Mouse (Mus musculus) hindbrain, embryonic 11.5 days (tissue): ENCODE measurements at regions not wholly inside any gene's neighbourhood (a gene's known extent, or its start where the extent isn't known, plus 50 kb on each side); places are given as distances from the start of the nearest gene placed in this dataset.

Experiments
- ATAC-seq: fragments of 200-750 bp; cut with Nextera tagmentation; 2 replicates; pipeline ENCODE4 v1.8.0; 2017; ENCODE audit warnings: mild to moderate bottlenecking, moderate TSS enrichment, moderate library complexity; ENCODE audit not compliant: low FRiP score
- DNase-seq: peaks from one replicate; pipeline ENCODE4 v3.0.0-alpha.2; 2015; ENCODE audit warnings: low spot score
- H3K27ac ChIP-seq: fragments of 300-500 bp; sonication (generic); 2 replicates; pipeline ENCODE4 v1.5.1; 2014; ENCODE audit warnings: mild to moderate bottlenecking, low read depth, low read length
- H3K27me3 ChIP-seq: fragments of 300-500 bp; sonication (generic); 2 replicates; pipeline ENCODE4 v1.6.1; 2014; ENCODE audit warnings: mild to moderate bottlenecking, low read length, moderate library complexity, mixed read lengths; ENCODE audit not compliant: control insufficient read depth, insufficient read depth
- H3K36me3 ChIP-seq: fragments of 300-500 bp; sonication (generic); 2 replicates; pipeline ENCODE4 v1.6.1; 2014; ENCODE audit warnings: mild to moderate bottlenecking, low read length, moderate library complexity, mixed read lengths; ENCODE audit not compliant: control insufficient read depth, insufficient read depth
- H3K4me1 ChIP-seq: fragments of 300-500 bp; sonication (generic); replicated peaks from 2 replicates; pipeline ENCODE4 v1.6.1; 2014; ENCODE audit warnings: low read length, mixed read lengths; ENCODE audit not compliant: control insufficient read depth, insufficient read depth
- H3K4me2 ChIP-seq: fragments of 300-500 bp; sonication (generic); replicated peaks from 2 replicates; pipeline ENCODE4 v1.6.1; 2014; ENCODE audit warnings: mild to moderate bottlenecking, low read depth, low read length
- H3K4me3 ChIP-seq: fragments of 300-500 bp; sonication (generic); 2 replicates; pipeline ENCODE4 v1.5.1; 2014; ENCODE audit warnings: low read depth, low read length
- H3K9ac ChIP-seq: fragments of 300-500 bp; sonication (generic); 2 replicates; pipeline ENCODE4 v1.6.1; 2014; ENCODE audit warnings: low read depth, low read length
- H3K9me3 ChIP-seq: fragments of 300-500 bp; sonication (generic); 2 replicates; pipeline ENCODE4 v1.6.1; 2016; ENCODE audit warnings: low read length; ENCODE audit not compliant: control insufficient read depth
- WGBS: fragments of 180-500 bp; shearing (Covaris S2); extraction: QIAGEN DNeasy Blood & Tissue Kit; methylation state at CpG from one replicate; pipeline ENCODE4 v1.1.7; 2014; 5-methylcytosine and 5-hydroxymethylcytosine counted together

DNA sequence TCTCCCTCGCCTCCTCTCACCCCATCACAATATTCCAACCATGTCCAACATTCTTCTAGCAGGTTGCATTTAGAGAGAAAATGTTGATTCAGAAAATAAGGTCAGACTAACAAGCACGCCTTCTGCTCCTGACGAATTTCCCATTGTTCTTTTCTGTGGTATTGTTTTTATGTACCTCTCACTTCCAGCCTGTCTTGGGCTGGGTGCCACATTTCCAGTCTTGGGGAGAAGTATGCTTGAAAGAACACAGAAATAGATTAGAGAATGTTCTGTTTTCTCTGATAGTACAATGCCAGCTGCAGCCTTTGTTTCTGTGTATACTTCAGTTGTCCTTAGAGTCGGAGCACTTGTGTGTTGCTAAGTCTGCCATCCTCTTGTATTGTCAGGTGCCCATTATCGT, 160.3 kb upstream of the Igfbp7 start:
- ATAC-seq = no peak
- Histone ChIP-seq H3K27ac (no peak overlapping the region), H3K9me3 (no peaks in the 10 kb centered on the region), H3K4me1 (no peaks in the 10 kb centered on the region), H3K36me3 (no peaks in the 10 kb centered on the region), H3K4me2 (no peak overlapping the region), H3K4me3 (no peak overlapping the region), H3K27me3 (no peaks in the 10 kb centered on the region), H3K9ac (no peak overlapping the region)
- no peak for DNase-seq
- 88% methylated on average over 5 of the region's 5 CpGs for WGBS

DNA sequence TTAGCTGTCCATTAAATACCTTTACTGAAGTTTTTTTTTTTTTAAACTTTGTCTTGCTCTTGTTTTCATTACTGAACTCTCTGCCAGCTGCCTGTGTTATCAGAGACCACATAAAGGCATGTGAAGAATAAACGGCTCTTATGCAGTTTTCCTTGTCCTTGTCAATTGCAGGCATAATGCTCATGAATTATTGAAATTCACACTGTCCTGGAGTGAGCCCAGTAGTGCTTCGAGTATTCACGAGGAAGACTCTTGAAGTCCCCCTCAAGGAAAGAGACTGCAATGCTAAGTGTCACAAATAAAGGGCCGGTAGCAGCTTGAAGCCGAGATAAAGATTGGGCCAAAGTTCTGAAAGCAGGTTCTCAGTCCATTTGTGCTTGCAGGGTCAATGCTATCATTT, 144.7 kb upstream of the Igfbp7 start:
- Histone ChIP-seq H3K4me3 (no peak overlapping the region), H3K9ac (no peak overlapping the region)
- ATAC-seq = no peak

DNA sequence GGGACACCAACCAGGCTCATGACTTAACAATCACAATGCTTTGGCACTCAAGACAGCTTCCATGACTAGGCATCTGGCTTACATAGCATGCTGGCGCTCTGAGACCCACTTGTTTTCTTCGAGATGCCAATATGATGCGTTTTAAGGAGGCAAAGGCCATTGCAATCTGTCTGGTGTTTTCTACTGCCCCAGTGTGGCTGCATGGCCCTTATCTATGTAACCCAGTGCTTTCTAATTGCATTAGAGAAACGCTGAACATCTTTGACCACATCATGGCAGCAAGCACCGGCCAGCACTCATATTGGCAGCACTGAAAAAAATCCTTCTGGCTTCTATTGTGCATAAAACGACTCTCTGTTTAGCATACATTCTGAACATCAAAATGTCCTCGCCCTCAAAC, 144.2 kb upstream of the Igfbp7 start:
- H3K4me1 ChIP-seq = no peaks in the 10 kb centered on the region
- no peak for ATAC-seq
- DNase-seq = no peak
- H3K4me3 ChIP-seq = no peak overlapping the region
- no peak overlapping the region for H3K27ac ChIP-seq
- no peaks in the 10 kb centered on the region for H3K36me3 ChIP-seq
- no peak overlapping the region for H3K9ac ChIP-seq
- no peaks in the 10 kb centered on the region for H3K27me3 ChIP-seq
- no peak overlapping the region for H3K4me2 ChIP-seq
- WGBS = 89% methylated on average over 7 of the region's 7 CpGs
- no peaks in the 10 kb centered on the region for H3K9me3 ChIP-seq

More for the DNA sequence above, 144.7 kb upstream of the Igfbp7 start:
- Histone ChIP-seq H3K36me3 (no peaks in the 10 kb centered on the region), H3K4me1 (no peaks in the 10 kb centered on the region), H3K27ac (no peak overlapping the region), H3K9me3 (no peaks in the 10 kb centered on the region), H3K27me3 (no peaks in the 10 kb centered on the region), H3K4me2 (no peak overlapping the region)
- WGBS = 74% methylated on average over 5 of the region's 5 CpGs
- DNase-seq = no peak

DNA sequence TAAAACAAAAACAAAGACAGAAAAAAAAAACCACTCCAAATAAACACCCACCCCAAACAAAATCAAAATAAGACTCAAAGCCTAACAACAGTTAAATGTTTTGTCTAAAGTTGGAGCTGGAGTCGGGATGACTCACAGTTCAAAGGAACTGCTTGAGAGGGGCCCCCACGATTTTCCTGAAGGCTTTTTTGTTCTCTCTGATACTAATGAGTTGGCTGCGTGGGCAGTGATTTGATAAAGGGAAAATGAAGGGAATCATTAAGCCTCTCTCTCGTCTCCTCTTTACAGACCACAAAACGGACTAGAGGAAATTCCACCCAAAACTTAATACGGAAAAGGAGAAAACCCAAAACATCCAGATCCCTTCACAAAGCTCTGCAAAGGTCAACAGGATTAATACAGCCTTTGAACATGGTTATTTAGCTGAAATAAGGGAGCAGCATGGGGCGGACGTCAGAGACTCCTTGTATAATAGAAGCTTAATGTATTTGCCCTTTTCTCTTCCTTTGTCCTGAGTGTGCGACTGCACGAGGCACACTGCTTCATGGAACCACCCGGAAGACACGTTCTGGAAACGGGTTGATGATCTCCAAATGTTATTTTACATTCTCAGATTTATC, 138.3 kb upstream of the Igfbp7 start:
- ATAC-seq = no peak
- Histone ChIP-seq H3K4me3 (no peak overlapping the region), H3K27me3 (no peaks in the 10 kb centered on the region), H3K36me3 (no peaks in the 10 kb centered on the region), H3K9ac (no peak overlapping the region), H3K4me2 (no peak overlapping the region), H3K27ac (no peak overlapping the region), H3K9me3 (no peaks in the 10 kb centered on the region), H3K4me1 (no peaks in the 10 kb centered on the region)
- WGBS = 38% methylated on average over 13 of the region's 13 CpGs
- peak; percentile 18 for DNase-seq

DNA sequence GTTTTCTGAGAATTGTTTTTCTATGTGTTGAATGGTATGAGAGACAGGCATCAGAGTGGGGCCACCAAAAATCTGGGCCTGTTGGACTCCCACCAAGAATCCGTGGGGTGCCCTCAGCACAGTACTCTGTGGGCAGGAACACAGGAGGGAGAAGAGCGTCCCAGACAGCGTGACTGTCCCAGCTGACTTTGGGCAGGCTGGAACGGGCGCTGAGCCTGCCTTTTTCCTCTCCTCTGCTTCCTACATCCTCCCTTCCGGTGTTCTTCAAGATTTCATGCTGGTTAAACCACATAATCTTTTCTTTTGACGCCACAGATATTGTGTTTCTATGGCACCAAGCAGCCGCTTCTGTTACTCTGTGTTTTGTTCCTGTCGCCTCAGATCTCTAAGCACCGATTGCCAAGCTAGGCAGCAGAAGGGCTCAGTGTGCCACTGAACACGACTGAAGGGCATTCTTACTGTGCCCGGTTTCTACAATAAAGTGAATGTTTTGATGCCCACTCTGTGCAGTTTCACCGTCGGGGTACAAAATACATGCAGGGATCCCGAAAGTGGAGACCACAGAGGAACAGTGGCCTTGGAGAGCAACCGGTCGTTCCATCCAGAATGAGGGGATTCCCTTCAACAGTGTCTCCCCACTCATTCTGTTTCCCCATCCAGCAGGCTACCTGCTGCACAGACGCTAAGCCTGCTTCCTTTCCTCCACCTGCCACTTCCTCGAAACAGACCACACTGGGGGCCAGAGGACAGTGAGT, 124.6 kb upstream of the Igfbp7 start:
- no peak overlapping the region for H3K4me3 ChIP-seq
- no peaks in the 10 kb centered on the region for H3K36me3 ChIP-seq
- no peaks in the 10 kb centered on the region for H3K27me3 ChIP-seq
- H3K4me1 ChIP-seq = no peaks in the 10 kb centered on the region
- no peaks in the 10 kb centered on the region for H3K9me3 ChIP-seq
- no peak overlapping the region for H3K27ac ChIP-seq
- WGBS = 74% methylated on average over 19 of the region's 19 CpGs
- H3K4me2 ChIP-seq = no peak overlapping the region
- ATAC-seq (no peak), DNase-seq (no peak)
- H3K9ac ChIP-seq = no peak overlapping the region

DNA sequence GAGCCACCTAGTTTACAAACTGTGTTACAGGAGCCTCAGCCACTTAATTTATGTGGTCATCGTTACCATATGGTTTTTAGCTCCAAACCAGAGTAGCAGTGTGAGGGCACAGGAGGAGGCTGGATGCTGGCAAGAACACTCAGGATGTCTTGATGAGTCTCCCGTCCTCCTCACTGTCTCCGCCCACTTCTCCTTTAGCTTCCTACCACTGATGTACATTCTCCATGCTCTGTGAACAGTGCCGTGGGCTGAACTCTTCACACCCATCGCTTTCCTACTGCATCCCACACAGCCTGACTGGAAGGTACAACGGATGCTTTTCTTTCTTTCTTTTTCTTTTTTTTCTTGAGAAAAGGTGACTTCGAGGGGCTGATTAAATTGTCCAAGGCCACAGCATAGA, 122.5 kb upstream of the Igfbp7 start:
- WGBS = 87% methylated on average over 7 of the region's 7 CpGs
- Histone ChIP-seq H3K27me3 (no peaks in the 10 kb centered on the region), H3K9me3 (no peaks in the 10 kb centered on the region), H3K4me3 (no peak overlapping the region), H3K36me3 (no peaks in the 10 kb centered on the region), H3K4me2 (no peak overlapping the region), H3K9ac (no peak overlapping the region), H3K4me1 (no peaks in the 10 kb centered on the region), H3K27ac (no peak overlapping the region)
- ATAC-seq = no peak
- DNase-seq = no peak

DNA sequence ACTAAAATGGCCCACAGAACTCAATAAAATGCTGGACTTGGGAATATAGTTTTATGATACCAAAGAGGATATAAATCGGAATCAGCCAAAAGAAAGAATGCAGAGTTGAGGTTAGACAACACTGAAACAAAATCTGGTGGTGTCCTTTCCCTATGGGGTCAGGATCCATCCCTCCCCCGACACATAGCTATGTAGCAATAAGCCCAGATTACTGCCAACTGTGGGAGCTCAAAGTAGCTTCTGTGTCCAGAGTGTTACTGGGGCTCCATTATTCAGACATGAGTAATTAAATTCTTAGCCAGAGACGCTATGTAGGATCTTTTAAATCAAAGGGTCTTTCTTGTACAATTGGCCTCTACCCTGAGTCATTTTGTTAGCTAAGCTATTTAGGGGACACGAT, 109.4 kb upstream of the Igfbp7 start:
- WGBS = 86% methylated on average over 4 of the region's 4 CpGs

DNA sequence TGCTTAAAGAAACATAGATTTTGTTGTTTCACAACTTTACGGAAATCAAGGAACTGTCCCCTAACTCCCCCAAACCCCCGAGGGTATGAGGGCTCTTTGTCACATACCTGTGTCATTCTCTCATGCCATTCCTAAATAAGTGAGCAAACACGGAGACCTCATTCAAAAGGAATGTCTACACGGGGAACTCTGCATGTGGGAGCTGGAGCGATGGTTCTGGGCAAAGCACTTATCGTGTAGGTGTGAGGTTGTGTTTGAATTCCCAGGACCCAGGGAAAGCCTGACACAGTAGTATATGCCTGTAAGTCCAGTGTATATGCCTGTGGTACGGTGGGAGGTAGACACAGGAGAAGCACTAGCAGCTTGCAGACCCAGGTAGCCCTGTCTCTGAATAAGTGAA, 107.6 kb upstream of the Igfbp7 start:
- no peak for ATAC-seq
- Histone ChIP-seq H3K4me1 (no peaks in the 10 kb centered on the region), H3K9ac (no peak overlapping the region), H3K27ac (no peak overlapping the region), H3K4me2 (no peak overlapping the region), H3K27me3 (no peaks in the 10 kb centered on the region), H3K4me3 (no peak overlapping the region), H3K36me3 (no peaks in the 10 kb centered on the region), H3K9me3 (no peaks in the 10 kb centered on the region)
- 89% methylated on average over 7 of the region's 7 CpGs for WGBS
- no peak for DNase-seq

More for the DNA sequence above, 109.4 kb upstream of the Igfbp7 start:
- no peak overlapping the region for H3K4me3 ChIP-seq
- H3K27ac ChIP-seq = no peak overlapping the region
- H3K27me3 ChIP-seq = no peaks in the 10 kb centered on the region
- H3K36me3 ChIP-seq = no peaks in the 10 kb centered on the region
- no peaks in the 10 kb centered on the region for H3K9me3 ChIP-seq
- H3K4me1 ChIP-seq = no peaks in the 10 kb centered on the region
- no peak overlapping the region for H3K9ac ChIP-seq
- ATAC-seq = no peak
- H3K4me2 ChIP-seq = no peak overlapping the region
- no peak for DNase-seq

DNA sequence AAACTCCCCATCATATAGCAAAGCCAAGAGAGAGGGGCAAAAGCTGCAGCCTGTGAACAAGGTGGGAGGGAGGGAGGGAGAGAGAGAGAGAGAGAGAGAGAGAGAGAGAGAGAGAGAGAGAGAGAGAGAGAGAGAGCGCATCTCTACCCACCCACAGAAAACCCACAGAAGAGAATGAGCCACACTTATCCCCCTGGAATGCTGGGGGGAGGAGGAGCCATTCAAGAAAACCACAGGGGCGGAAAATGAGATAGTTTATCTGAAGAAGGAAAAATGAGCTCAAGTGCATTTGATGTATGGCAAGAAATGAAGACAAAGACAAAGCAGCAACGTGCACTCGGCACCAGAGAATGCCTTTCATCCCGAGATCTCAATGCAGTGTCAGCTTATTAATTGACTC, 94.8 kb upstream of the Igfbp7 start:
- Histone ChIP-seq H3K27ac (no peak overlapping the region), H3K4me1 (no peaks in the 10 kb centered on the region), H3K4me2 (no peak overlapping the region), H3K36me3 (no peaks in the 10 kb centered on the region), H3K27me3 (no peaks in the 10 kb centered on the region), H3K9me3 (no peaks in the 10 kb centered on the region), H3K4me3 (no peak overlapping the region), H3K9ac (no peak overlapping the region)
- 37% methylated on average over 5 of the region's 5 CpGs for WGBS
- ATAC-seq (peak; percentile 41; the same call in 1 of the 2 replicates), DNase-seq (peak; percentile 23)
